Mouse (Mus musculus) embryonic stem cell, embryonic (primary cell): ENCODE data around the gene Rab44.

Source experiments
- CTCF ChIA-PET, 4 experiments: fragments of 300-600 bp in 2 of 4; fragments of 350-600 bp in 2 of 4; sonication (Branson Sonifier 250); formaldehyde crosslinking; loops; one replicate each; lab custom pipeline; 2022; ENCODE audit warnings: inconsistent platforms in 2 of 4; lab: Charles Lee
- POLR2A ChIA-PET, 4 experiments: fragments of 300-600 bp in 2 of 4; fragments of 350-600 bp in 2 of 4; sonication (Branson Sonifier 250); formaldehyde crosslinking; loops; one replicate each; lab custom pipeline; 2022; ENCODE audit warnings: antibody characterized with exemption in 4 of 4, inconsistent platforms in 1 of 4; lab: Charles Lee

Gene Rab44

GRCm38 (mm10) chr17:29179917-29180316 is 66.0 kb downstream of the Rab44 start:
- ChIA-PET POLR2A (interaction anchor here in 2 of 4 experiments (0.5 to 2.7 kb wide), 2 partner anchors 11 to 86 kb away, joined by 4 to 6 read pairs; no protein-coding TSS in a partner anchor), CTCF (interaction anchor here (0.6 to 4.3 kb wide), 8 partner anchors 9 to 191 kb away, joined by 4 to 33 read pairs (median 6); partner anchors contain the start of gene Cpne5 (in 1 of the 4))

GRCm38 (mm10) chr17:29180406-29181127 is 66.6 kb downstream of the Rab44 start:
- ChIA-PET POLR2A (interaction anchor here in 1 of 4 experiments (2.7 kb wide), 1 partner anchor 87 kb away, joined by 6 read pairs; no protein-coding TSS in a partner anchor), CTCF (interaction anchor here (0.6 to 3.2 kb wide), 10 partner anchors 9 to 190 kb away, joined by 3 to 17 read pairs (median 6); no protein-coding TSS in a partner anchor)

GRCm38 (mm10) chr17:29181751-29182150 is 67.8 kb downstream of the Rab44 start:
- CTCF ChIA-PET: interaction anchor here in 3 of 4 experiments (0.6 to 3.2 kb wide), 9 partner anchors 10 to 194 kb away, joined by 3 to 17 read pairs (median 5); no protein-coding TSS in a partner anchor
- POLR2A ChIA-PET: interaction anchor here in 3 of 4 experiments (0.6 to 2.7 kb wide), 11 partner anchors 16 to 137 kb away, joined by 3 to 6 read pairs (median 4); no protein-coding TSS in a partner anchor

GRCm38 (mm10) chr17:29183162-29183561 is 69.2 kb downstream of the Rab44 start:
- POLR2A ChIA-PET: interaction anchor here (0.6 to 2.8 kb wide), 14 partner anchors 12 to 174 kb away, joined by 3 to 9 read pairs (median 3); no protein-coding TSS in a partner anchor
- CTCF ChIA-PET: interaction anchor here in 3 of 4 experiments (0.6 to 3.2 kb wide), 6 partner anchors 12 to 306 kb away, joined by 3 to 17 read pairs (median 8); no protein-coding TSS in a partner anchor

- CTCF ChIA-PET: interaction anchor here (0.6 to 2.3 kb wide), 6 partner anchors 8 to 258 kb away, joined by 3 to 13 read pairs (median 6); no protein-coding TSS in a partner anchor
- POLR2A ChIA-PET: interaction anchor here (0.6 to 2.8 kb wide), 17 partner anchors 8 to 1119 kb away, joined by 3 to 9 read pairs (median 3); no protein-coding TSS in a partner anchor
Observed at GRCm38 (mm10) chr17:29185376-29186046, 71.6 kb downstream of the Rab44 start.

GRCm38 (mm10) chr17:29186989-29187859 is 73.3 kb downstream of the Rab44 start:
- POLR2A ChIA-PET: interaction anchor here (0.8 to 1.9 kb wide), 25 partner anchors 9 to 292 kb away, joined by 3 to 6 read pairs (median 3); no protein-coding TSS in a partner anchor
- CTCF ChIA-PET: interaction anchor here in 3 of 4 experiments (0.6 to 1.5 kb wide), 9 partner anchors 13 to 138 kb away, joined by 3 to 5 read pairs (median 3); no protein-coding TSS in a partner anchor

GRCm38 (mm10) chr17:29188989-29189388 is 75.0 kb downstream of the Rab44 start:
- ChIA-PET CTCF (interaction anchor here in 3 of 4 experiments (0.6 to 1.8 kb wide), 6 partner anchors 17 to 182 kb away, joined by 3 to 7 read pairs (median 4); no protein-coding TSS in a partner anchor), POLR2A (interaction anchor here in 3 of 4 experiments (0.6 to 1.9 kb wide), 23 partner anchors 11 to 289 kb away, joined by 3 to 6 read pairs (median 3); partner anchors contain the start of genes Srsf3 (in 2 of the 3), Cdkn1a (in 1 of the 3) and Mtch1 (in 1 of the 3))

GRCm38 (mm10) chr17:29195579-29195978 is 81.6 kb downstream of the Rab44 start:
- ChIA-PET POLR2A (interaction anchor here (0.5 to 1.8 kb wide), 17 partner anchors 8 to 254 kb away, joined by 3 to 8 read pairs (median 3); no protein-coding TSS in a partner anchor), CTCF (interaction anchor here in 3 of 4 experiments (0.6 to 1.9 kb wide), 7 partner anchors 19 to 653 kb away, joined by 3 to 11 read pairs (median 3); no protein-coding TSS in a partner anchor)
